Mouse (Mus musculus) thymus, adult 18-20 months (tissue): ENCODE measurements at regions not wholly inside any gene's neighbourhood (a gene's known extent, or its start where the extent isn't known, plus 50 kb on each side); places are given as distances from the start of the nearest gene placed in this dataset.
A peak's percentile ranks its signal among the peaks of the same experiment; 100 is the strongest.

Experiments used
- DNase-seq, 2 experiments: peaks; one replicate each; pipeline ENCODE4 v3.0.0; 2022; ENCODE audit warnings: mixed read lengths in 2 of 2

DNA sequence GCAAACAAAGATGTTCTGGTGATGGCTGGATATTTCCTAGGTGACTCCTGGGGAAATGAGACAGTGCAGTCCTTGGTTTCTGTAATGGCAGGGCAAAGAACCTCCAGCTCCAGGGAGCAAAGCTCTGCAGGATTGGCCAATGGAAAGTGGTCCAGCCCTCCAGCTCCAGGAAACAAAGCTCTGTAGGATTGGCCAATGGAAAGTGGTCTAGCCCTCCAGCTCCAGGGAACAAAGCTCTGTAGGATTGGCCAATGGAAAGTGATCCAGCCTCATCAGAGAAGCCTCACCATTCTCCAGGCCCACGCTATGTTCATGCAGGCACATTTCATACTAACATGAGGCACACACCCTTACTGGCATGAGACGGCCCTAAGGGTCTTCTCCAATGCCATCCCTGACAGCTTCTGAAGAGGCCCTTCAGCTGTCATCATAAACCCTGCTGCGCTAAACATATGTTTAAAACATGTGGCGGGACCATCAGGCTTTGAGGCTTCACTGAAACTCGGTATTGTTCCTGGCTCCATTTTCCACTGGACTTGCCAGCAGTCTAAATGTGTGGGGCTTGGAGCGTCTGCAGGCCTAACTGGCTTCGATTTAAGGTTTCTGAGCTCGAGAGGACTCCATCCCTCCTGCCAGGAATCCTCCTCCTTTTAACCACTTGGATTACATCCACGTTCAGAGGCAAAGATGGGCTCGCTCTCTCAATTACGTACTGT lies 175.3 kb upstream of the Ccdc54 start:
- no peak for DNase-seq

DNA sequence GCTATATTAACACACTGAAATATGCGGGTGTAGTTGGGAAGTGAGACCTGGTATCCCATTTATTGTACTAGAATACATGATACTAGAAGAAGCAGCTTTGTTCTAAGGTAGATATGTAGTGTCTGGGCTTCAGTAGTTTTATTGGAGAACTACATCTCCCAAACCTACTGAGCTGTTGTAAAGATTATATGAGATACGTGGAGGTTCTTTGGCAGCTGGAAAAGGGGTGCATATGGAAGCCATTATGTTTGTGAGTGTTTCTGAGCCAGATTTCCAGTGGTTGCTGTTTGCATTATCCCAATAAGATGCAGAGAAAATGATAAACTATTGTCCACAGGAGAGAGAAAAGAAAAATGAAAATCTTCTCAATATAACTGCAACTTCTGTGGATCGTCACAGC lies 171.1 kb upstream of the Ccdc54 start:
- DNase-seq, result no peak

DNA sequence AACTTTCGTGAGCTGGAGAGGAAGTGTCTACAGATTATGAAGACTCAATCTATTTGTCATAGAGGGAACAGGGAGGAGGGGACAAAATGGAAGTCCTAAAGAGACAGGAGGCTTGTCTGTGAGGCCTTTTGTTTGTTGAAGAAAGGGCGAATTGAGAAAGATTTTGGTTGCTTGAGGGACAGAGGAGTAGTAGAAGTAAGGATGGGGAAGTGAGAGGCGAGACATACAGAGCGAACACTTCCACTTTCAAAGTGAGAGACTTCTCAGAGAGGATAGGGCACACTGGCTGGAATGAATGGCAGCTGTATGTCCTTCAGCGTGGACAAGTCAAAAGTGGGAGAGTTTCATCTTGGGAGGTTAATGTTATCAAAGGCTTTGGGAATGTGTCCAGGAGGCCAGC lies 169.0 kb upstream of the Ccdc54 start:
- DNase-seq, result no peak

DNA sequence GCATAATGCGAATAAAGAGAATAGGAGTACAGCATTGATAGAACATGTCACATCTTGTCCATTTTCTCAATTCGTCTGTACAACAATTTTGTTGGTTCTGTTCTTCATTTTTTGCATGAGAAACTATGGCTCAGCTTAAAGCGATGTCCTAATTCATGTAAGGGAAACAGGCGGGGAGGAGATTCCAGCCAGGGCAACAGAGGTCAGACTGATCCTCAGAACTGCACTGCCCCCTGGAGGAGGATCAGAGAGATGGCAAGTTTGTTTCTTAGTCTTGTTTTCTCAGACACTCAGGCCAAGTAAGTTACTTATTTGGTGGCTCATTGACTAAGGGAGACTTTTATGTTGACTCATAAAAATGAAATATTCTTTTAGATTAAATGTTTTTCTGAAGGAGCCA lies 165.7 kb upstream of the Ccdc54 start:
- no peak for DNase-seq

DNA sequence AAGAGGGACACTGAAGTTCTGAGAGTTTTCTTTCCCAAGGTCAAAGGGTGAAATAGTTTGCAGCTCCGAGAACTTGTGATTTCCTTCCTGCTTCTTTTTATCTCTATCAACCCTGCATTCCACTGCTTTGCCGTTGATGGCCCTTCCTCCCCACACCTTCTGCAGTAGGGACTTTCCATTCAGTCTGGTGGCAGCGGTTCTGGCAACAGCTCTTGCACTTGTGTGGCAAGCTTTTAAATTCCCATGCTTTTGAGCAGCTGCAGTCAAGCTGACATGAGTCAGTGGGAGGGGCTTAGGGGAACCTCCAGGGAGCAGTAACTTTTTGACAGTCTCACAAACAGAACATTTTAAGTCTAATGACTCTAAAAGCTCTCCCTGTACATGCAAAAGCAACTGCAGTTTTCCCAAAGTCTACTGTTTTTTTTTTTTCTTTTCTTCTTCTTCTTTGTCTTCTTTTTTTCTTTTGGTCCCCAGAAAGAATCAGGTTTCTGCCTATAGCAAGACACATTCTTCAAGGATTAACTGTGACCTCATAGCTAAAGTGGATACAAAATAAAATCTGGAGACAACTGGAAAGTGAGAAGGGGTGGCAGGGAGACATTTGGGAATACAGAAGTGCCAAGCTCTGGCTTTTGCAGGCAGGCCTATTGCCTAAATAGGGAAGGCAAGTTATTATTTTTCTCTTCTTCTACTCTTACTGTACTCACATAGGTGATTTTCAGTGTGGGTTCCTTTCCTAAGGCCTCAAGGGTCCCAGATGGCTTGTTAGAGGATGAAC lies 162.8 kb upstream of the Ccdc54 start:
- no peak for DNase-seq

DNA sequence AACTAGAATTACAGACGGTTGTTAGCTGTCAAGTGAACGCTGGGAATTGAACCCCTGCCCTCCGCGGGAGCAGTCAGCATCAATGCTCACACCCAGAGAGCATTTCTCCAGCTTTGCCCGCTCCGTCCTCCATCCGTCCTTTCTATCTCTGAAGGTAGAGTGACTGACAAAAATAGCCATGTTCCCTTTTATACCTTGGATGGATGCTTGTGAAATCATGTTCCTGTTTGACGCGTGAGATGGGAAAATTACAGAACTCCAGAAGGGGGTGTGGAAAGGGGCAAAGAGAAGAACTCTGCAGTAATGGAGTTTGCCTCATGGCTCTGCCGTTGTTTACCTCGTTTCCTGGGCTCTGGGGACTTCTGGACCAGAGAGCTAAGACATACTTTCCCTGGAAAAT lies 162.1 kb upstream of the Ccdc54 start:
- no peak for DNase-seq

DNA sequence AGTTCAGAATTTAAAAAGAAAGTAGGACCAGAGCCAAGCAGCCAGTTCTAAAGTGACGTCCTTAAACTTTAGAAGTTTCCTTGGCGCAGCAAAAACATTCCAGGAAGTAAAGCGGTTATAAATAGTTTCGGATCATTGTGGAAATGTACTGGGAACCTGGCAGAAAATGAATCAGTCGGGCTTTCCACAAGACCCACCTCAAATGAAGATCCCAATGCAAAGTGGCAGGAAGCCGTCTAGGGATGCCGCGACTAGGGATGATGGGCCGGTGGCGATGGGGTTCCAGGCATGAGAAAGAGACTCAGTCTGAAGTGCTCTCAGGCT lies 161.3 kb upstream of the Ccdc54 start:
- DNase-seq, result no peak

DNA sequence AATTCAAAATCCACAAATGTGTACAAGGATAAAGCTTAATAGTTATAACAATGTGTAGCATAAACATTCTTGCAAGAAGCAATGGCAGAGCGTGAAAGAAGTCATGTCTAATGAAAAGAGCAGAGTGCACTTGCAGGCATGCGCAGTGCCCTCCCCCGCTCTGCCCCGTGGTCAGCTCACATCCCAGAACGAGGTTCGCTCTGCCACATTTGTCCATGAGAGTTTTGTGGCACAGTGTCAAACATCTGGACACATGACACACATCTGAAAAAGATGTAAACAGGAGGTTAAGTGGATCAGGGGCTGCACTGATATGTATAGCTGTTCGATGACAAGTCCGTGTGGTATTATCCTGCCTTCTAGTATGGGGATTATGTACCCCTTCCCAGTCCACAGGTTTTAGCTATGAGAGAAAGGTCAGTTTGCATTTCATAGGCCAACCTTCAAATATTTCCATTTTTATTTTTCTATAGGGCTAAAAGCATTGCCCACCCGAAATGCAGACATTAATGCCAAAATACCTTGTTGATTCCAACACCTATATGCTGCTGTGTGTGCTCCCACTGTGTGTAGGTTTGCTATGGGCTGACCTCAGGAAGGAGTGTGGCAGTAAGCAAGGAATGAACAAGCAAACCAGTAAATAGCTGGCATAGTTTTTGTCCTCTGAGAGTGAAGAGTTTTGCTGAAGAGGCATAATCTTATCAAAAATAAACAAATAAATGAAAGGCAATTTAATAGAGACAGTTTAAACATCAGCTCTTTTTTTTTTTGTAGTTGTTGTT lies 160.7 kb upstream of the Ccdc54 start:
- DNase-seq, result no peak

DNA sequence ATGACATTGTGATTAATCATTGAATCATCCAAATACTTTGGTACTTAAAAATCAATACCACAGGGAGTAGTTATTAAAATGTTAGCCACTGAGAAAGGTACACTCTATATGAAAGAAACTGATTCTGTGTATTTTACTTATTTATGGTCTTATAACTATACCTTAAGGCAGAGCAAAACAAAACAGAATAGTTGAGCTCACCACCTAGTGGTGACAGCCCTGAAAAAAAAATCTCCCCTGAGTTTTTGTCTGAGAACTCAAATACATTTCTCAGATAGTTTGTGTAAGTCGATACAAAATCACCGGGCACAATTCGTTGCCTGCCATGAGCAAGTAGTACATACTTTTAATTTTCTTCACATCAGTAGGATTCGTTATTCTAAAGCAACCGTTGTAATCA lies 156.7 kb upstream of the Ccdc54 start:
- no peak for DNase-seq

DNA sequence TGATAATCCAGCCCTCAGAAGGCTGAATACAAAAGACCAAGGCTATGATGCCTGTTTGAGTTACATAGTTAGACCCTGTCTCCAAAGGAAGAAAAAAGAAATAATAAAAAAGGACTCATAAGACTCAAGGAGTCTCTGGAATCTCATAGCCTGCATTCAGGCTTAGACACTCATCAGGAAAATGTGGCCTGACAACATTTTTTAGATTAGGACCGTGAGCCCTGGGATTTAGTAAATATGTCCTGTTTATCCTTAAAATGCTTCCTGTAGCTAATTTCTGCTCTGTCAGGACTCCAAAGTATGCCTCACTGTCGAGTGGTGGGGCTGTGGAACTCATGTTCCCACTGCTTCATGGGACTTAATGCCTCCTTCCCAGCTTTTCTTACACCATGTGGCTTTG lies 154.8 kb upstream of the Ccdc54 start:
- no peak for DNase-seq

DNA sequence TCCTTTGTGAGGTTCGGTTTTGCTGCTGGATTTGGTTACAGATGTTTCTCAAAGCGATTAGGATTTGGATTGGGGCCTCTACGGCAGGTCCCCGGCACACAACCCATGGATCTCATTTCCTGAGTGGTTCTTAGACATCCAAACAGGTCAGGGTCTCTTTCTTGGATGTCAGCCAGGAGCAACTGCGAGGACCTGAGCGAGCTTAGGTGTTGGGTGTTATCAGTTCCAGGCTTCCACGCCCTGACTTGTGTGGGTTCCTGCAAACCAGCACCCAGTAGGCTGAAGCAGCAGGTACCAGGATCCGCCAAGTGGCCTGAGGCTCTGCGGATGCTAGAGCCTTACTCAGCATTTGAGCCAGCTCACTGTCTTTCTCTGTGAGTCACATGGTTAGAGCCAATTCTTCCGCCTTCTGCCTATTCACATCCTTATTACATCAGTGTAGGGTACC lies 146.5 kb upstream of the Ccdc54 start:
- DNase-seq, result peak; percentile 14 to 22

DNA sequence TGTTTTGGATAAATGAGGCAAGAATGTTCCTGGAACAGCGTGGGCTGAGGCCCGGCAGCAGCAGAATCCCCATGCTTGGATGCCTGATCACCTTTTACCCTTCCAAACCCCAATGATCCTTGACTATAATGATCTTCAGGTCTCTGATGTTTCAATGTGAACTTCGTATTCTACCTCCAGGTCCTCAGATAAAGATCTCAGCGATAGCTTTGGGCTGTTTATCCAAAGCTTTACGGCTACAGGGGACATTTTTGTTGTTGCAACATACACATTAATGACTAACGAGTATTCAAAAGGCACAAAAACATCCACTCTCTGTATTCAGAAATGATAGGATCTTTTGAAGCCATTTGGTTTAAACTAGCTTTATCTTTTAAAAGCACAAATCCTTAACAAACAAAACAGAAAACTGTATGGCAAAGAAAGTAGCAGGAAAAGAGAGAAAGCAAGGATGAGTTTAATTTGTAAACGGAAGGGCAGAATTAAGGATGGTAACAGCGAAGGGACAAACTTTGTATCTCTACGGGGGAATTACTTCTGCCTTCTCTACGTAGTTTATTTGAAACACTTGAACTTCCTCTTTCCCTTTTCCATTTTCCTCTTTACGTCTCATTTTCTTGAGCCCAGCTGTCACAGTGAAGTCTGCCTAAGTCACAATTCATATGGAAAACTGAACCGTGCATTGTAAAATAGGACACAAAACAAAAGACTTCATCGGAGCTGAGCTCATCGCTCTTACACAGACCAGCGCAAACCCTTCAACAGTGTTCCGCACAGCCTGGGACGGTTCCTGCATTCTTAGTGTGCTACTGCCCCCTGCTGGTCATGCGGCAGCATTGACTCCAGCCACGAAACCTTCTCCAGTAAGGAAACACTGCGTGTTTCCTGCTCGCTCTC lies 145.4 kb upstream of the Ccdc54 start:
- peak; percentile 79 to 82 for DNase-seq

DNA sequence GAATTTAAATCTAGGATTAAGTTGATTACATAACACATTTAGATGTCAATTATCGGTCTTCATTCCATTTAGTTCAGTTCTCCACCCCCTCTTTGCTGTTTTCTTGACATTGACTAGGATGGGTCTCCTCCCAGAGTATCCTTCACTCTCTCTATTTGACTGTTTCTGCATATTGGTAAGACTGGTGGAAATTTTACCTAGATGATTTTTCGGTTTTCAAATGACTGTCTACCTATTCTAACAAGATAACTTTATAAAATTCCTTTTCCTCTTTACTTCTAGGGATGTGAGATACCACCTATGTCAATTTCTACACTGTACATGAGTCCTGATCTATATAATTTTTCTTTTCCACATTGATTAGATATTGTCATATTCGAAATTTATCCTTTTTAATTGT lies 142.4 kb upstream of the Ccdc54 start:
- DNase-seq, result no peak

DNA sequence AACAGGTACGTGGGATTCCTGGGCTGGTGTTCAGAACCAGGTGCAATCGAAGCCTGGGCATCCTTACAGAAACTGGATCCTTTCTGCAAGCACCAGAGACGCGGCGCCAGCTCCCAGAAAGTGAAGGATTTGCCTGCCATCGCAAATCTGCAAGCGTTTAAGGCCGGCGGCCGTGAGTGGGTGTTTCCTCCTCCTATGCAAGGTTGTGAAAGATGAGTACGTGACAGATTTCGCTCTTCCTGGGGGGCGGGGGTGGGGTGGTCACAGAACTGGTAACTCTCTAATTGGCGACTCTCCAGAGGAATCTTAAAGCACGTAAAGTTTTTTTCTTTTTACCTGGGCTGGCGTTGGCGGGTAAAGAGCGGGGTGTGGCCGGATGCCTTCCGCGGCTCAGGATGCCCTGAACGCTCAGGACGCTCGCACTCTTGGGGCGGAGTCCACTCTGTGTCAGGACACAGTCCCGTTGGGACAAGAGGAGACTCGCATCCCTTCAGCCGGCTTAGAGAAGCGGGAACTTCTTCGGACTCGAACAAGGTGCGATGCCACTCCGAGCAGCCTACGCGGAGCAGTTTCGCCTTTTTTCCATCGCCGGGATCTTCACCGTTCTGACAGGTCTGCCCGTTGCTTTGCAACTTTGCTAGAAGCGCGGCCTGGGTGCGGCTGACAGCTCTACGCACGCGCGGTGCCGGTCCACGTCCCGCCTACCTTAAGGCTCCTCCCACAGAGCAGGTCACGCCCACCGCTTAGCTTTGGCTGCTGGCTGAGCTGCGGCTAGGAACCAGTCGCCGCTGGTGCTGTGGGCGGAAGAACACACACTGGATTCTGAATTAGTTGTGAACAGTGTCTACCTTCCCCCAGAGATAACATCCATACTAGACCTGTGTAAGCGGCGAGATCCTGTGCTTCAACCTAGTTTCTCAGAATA lies 141.4 kb upstream of the Ccdc54 start:
- peak; percentile 85 to 87 for DNase-seq

DNA sequence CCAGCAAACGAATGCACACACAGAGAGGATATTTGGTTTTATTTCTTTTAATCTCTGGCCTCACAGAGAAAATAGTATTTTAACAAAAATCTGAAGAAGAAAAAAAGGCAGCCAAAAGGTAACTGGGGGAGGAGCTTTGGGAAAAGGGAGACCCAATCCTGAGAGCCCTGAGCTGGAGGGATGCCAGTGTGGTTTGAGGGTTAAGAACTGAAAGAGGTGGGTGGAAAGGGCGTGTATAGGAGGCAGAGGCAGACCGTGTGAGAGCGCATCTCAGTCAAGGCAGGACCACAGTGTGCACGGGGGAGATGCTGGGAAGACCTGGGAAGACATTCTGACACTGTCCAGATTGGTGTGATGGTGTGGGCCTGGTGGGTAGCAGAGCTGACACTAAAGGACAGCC lies 138.4 kb upstream of the Ccdc54 start:
- no peak for DNase-seq

DNA sequence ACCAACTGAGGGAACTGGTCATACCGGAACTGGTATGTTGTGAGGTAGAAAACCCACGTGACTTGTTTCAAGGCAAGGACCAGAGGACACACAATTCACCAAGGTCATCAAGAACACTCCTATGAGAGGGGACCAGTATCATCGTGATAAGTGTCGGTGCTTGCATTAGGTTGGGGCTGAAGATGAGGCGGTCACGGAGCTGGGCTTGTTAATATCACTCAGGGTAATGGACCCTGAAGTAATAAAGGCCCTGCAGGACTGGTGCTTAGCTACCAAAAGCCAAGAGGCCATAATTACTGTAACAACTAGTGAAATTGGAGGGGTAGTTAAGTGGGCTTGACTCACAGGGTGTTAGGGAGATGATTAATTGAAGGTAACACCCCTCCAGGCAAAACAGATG lies 132.2 kb upstream of the Ccdc54 start:
- DNase-seq, result no peak

DNA sequence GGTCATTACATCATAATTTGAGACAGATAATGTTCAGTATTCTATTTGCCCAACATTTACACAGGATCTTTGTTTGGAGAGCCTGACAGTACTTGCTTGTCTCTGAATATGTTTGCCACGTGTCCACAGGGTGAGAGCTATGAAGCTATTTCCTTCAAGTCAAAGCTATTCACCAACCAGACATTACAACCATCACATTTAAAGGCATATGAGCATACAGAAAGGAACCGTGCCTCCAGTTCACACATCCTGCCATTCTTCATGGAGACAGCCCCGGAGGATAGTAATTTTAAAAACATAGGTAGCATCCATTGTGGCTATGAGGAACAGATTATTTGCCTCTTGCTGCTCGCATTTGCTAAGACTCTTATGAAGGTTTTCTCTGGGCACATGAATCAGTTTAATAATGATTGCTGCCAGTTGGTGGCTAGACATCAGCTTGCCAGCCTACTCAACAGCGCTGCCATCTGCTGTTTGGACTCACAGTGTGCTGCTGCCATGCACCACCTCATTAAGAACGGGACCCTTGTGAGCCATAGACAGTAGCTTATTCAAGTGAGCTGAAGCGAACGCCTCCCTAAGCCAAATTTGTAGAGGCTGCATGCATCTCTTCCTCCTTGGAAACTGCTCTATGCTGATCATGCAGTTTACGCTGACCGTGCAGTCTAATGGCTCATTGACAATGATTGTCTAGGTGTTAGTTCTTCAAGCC lies 126.5 kb upstream of the Ccdc54 start:
- no peak for DNase-seq

DNA sequence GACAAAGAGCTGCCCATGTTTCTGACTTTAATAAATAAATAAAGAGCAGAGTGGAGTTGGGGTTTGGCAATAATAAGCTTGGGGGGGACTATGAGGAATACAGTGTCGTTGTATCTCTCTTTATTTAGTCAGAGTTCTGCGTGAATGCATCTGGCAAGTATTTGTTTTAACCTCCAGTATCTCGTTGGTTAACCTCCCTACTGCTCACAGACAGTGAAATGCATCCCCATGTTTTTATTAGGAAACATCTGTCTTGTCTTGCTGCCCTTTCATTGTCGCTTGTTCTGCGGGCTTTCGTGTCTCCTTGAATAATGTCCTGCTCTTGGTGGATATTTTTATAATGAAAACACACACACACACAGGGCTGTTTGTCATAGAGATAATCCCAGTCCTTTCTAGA lies 118.8 kb upstream of the Ccdc54 start:
- no peak for DNase-seq

DNA sequence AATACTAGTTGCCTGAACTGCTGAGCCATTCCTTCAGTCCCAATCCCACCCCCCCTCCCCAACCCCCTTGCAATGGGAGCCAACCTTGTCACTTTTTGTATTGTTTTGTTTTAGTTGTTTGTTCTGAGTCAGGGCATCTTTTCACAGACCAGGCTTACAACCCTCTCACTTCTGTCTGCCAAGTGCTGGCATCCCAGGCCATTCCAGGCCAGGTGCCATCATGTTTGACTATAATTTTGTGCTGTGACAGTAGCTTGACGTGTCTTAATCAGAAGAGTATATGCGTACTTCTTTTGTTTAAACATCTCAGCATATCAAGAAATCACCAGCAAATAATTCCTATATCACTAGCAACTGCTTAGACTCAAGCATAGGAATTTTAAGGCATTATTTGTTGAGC lies 117.0 kb upstream of the Ccdc54 start:
- DNase-seq, result no peak

DNA sequence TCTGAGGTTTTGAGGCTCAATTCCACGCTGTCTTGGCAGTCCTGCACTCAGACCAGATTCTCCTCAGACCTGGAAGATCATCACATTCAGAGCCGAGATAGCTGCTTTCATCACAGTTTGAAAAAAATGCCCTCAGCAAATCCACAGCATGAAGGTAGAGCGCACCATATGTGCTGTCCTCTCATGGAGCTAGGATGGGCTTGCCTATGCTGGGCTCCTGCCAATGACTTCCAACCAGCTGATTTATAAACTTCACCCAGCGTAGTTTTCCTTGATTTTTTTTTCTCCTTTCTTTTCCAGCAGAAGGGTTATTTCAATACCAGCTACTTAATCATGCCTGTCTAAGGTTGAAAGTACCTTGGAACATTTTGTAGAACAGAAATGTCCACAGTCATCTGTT lies 115.0 kb upstream of the Ccdc54 start:
- no peak for DNase-seq
